Mouse (Mus musculus) heart, adult 2 months (tissue): Measurements from ENCODE around the gene Acot8. TPM values are rescaled to one million over a fixed set of nuclear protein-coding genes. Genes with fewer than 3 reads are reported as not detected.
A peak's percentile ranks its signal among the peaks of the same experiment; 100 is the strongest.

Experiments used
- DNase-seq, 2 experiments: peaks; one replicate each; pipeline ENCODE4 v3.0.0; 2021
- H3K27ac ChIP-seq: fragments of 200-600 bp; 2 replicates; pipeline ENCODE4 v1.8.1; 2022
- H3K27me3 ChIP-seq: fragments of 200-500 bp; 2 replicates; pipeline ENCODE4 v1.6.1; 2012; ENCODE audit warnings: mild to moderate bottlenecking, low read length, inconsistent platforms, mixed read lengths; ENCODE audit not compliant: control insufficient read depth, insufficient read depth
- H3K36me3 ChIP-seq: fragments of 200-500 bp; 2 replicates; pipeline ENCODE4 v1.6.1; 2012; ENCODE audit warnings: low read length, inconsistent platforms; ENCODE audit not compliant: control insufficient read depth, insufficient read depth
- H3K4me1 ChIP-seq: fragments of 200-500 bp; 2 replicates; pipeline ENCODE4 v1.6.1; 2011; ENCODE audit warnings: low read length; ENCODE audit not compliant: control insufficient read depth, insufficient read depth
- H3K4me3 ChIP-seq: fragments of 200-600 bp; 2 replicates; pipeline ENCODE4 v1.8.1; 2022
- H3K79me2 ChIP-seq: fragments of 200-500 bp; replicated peaks from 2 replicates; pipeline ENCODE4 v1.6.1; 2012; ENCODE audit warnings: mild to moderate bottlenecking, inconsistent platforms, low read length, moderate library complexity, mixed read lengths; ENCODE audit not compliant: control insufficient read depth, insufficient read depth
- H3K9ac ChIP-seq: fragments of 200-500 bp; 2 replicates; pipeline ENCODE4 v1.6.1; 2012; ENCODE audit warnings: low read depth, mild to moderate bottlenecking, control low read depth, inconsistent platforms, low read length, mixed read lengths
- CTCF ChIP-seq: fragments of 200-600 bp; IDR thresholded peaks from 2 replicates; pipeline ENCODE4 v1.8.1; 2022; ENCODE audit warnings: antibody characterized with exemption, mild to moderate bottlenecking, moderate library complexity
- EP300 ChIP-seq: fragments of 200-500 bp; IDR thresholded peaks from 2 replicates; pipeline ENCODE4 v1.6.1; 2011; ENCODE audit warnings: low read depth, low read length, control low read depth; ENCODE audit not compliant: insufficient read depth
- POLR2A ChIP-seq: fragments of 200-500 bp; IDR thresholded peaks from 2 replicates; pipeline ENCODE4 v1.6.1; 2011; ENCODE audit warnings: mild to moderate bottlenecking, low read depth, low read length, control low read depth; ENCODE audit not compliant: insufficient read depth
- WGBS: fragments of 180-500 bp; shearing (Covaris S2); methylation state at CpG from one replicate; pipeline ENCODE4 v1.1.7; 2018; 5-methylcytosine and 5-hydroxymethylcytosine counted together
- intact Hi-C: fragments of 180-260 bp; cut with DNase I; formaldehyde crosslinking; loops from one replicate; pipeline ENCODE4 v1.15.1; 2025
- polyA plus RNA-seq: library from polyadenylated mRNA; depleted of rRNA; stranded (reverse); fragments of >200 nt; gene quantifications from 2 replicates; pipeline ENCODE4 v1.2.3, GENCODE M21; 2012
- total RNA-seq, 2 experiments: library from RNA; stranded (reverse); gene quantifications; 2 replicates each; pipeline ENCODE4 v1.2.3; 2021

Gene Acot8
- total and polyA plus RNA-seq, 3 experiments: 13.3 to 19.1 (median 14.0) TPM

DNA sequence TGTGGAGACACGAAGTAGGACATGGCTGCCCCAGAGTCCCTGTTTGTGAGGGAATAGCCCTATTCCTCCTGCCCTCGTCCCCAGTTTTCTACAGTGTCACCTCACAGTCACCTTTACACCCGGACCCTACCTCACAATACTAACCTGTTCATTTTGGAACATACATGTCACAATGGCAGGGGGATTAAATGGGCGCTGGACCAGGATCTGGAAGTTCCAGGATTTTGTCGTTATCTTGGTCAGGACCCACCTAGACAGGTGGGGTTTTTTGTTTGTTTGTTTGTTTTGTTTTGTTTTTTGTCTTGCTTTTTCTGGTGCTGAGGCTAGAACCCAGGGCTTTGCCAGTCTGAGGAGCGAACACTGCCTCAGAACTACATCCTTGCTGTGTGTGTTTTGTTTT, 23.8 kb upstream of the Acot8 start, which contains the start of gene Spata25:
Spata25 (minus strand) TSS at position 101 of the 400 bp plus-strand sequence.
- no peak within 1 kb of the TSS for H3K4me3 ChIP-seq
- intact Hi-C loops: no loop called here
- 87% methylated on average over 6 of the region's 6 CpGs for WGBS

DNA sequence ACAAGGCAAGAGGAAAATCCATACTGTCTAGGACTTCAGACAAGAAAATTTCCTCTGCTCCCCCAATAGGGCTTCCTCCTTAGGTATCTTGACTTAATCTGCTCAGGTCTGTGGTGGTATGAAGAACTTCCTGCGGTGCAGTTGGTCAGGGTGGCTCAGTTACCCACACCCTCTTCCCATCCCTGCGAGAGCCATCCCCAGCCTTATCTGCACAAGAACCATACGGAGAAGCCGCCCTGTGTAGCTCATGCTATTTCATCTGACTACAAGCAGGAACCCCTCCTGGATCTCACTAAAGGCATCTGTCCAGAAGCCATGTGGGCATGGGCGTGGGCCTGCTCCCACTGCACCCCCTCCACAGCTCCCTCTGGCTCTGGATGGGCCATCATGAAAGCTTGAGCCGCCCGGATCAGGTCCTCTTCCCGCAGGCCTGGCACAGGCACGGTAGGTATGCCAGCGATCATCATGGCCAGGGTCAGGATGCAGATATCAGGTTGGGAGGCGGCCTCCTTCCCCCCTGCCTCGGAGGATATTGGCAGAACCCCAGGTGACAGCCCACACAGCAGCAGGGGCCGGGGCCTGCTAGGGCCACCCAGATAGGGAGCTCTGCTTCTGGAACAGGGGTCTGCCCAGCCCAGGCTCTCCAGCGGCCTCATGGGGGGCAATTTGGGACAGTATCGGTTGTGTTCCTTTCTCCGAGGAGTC, 22.6 kb upstream of the Acot8 start:
- Histone ChIP-seq H3K4me1 (no peaks in the 10 kb centered on the region; the same call in 1 of the 2 replicates), H3K4me3 (no peak overlapping the region), H3K36me3 (no peaks in the 10 kb centered on the region), H3K79me2 (no peaks in the 10 kb centered on the region), H3K27ac (no peak overlapping the region), H3K27me3 (no peaks in the 10 kb centered on the region), H3K9ac (no peak overlapping the region)
- intact Hi-C loops: no loop called here
- DNase-seq: no peak
- 74% methylated on average over 16 of the region's 16 CpGs for WGBS
- TF ChIP-seq EP300 (no peak), POLR2A (no peak), CTCF (no peak)

More for the DNA sequence above, 23.8 kb upstream of the Acot8 start, which contains the start of gene Spata25:
- Histone ChIP-seq H3K9ac (no peak within 1 kb of the TSS), H3K27me3 (no peaks in the 10 kb centered on the region), H3K79me2 (no peaks in the 10 kb centered on the region), H3K36me3 (no peaks in the 10 kb centered on the region), H3K4me1 (peaks cover 1% of the 10 kb centered on the region; the same call in 1 of the 2 replicates), H3K27ac (no peak within 1 kb of the TSS)
- TF ChIP-seq POLR2A (no peak), CTCF (no peak), EP300 (no peak)
- DNase-seq: no peak

DNA sequence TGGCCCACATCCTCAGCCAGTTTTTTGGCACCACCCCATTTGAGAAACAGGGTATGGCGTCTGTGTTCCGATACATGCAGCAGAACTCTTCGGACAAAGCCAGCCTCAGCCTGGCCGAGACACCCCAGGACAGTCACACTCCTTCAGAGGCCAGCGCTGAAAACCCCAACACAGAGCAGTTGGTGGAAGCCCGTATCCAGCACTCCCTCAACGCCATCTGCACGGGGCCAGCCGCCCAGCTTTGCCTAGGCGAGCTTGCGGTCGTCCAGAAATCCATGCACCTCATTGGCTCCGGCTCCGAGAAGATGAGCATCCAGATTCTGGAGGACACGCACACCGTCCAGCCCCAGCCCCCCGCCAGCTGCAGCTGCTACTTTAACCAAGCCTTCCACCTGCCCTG, 20.8 kb upstream of the Acot8 start:
- no peak for DNase-seq
- Histone ChIP-seq H3K4me3 (no peak overlapping the region), H3K4me1 (no peaks in the 10 kb centered on the region; the same call in 1 of the 2 replicates), H3K36me3 (no peaks in the 10 kb centered on the region), H3K27ac (no peak overlapping the region), H3K79me2 (no peaks in the 10 kb centered on the region), H3K27me3 (no peaks in the 10 kb centered on the region), H3K9ac (no peak overlapping the region)
- WGBS: 96% methylated on average over 17 of the region's 17 CpGs
- TF ChIP-seq CTCF (no peak), POLR2A (no peak), EP300 (no peak)
- intact Hi-C loops: no loop called here

DNA sequence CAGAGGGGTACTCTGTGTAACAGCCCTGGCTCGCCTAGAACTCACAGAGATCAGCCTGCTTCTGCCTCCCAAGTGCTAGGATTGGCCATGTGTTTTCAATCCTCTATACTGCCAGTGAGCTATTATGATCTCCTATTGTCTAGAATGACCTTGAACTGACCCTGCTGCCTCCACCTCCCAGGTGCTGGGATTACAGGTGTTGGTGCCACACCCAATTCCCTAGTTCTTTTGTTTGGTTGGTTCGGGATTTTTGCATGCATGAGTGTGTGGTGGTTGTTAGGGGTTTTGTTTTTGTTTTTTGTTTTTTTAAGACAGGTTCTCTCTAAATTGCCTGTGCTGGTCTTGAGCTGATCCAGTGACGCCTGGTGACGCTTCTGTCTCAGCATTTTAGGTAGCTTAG, 19.3 kb upstream of the Acot8 start:
- Histone ChIP-seq H3K36me3 (no peaks in the 10 kb centered on the region), H3K27me3 (no peaks in the 10 kb centered on the region), H3K9ac (no peak overlapping the region), H3K79me2 (no peaks in the 10 kb centered on the region), H3K4me3 (no peak overlapping the region), H3K27ac (no peak overlapping the region), H3K4me1 (no peaks in the 10 kb centered on the region; the same call in 1 of the 2 replicates)
- no peak for TF ChIP-seq EP300
- no peak for TF ChIP-seq CTCF
- TF ChIP-seq POLR2A: no peak
- intact Hi-C loops: loop anchor here (2.0 kb wide), 1 partner anchor 19 kb away; the partner anchor contains the start of genes Acot8 and Zswim3
- WGBS: 88% methylated on average over 4 of the region's 4 CpGs
- DNase-seq: no peak

DNA sequence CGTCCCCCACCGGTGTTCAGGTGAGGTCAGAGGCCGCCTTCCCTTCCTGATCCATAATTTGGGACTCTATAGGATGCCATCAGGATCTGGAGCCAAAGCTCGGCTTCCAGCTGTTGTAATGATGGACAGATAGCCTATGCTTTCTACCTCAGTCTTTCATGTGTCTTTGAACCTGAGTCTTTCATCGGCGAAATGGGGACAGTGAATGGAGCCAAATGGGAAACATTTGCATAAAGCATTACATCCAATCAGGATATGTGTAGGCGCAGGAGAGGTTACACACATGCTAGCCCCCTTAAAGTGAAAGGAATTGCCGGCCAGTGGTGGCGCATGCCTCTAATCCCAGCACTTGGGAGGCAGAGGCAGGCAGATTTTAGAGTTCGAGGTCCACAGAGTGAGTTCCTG, 18.5 kb upstream of the Acot8 start:
- Histone ChIP-seq H3K4me3 (peak overlapping the region; percentile 61), H3K36me3 (no peaks in the 10 kb centered on the region), H3K79me2 (no peaks in the 10 kb centered on the region), H3K27me3 (no peaks in the 10 kb centered on the region), H3K27ac (peak overlapping the region; percentile 80), H3K9ac (peak overlapping the region; percentile 90), H3K4me1 (no peaks in the 10 kb centered on the region; the same call in 1 of the 2 replicates)
- DNase-seq: no peak
- TF ChIP-seq POLR2A: no peak; the same call in 1 of the 2 replicates
- TF ChIP-seq CTCF: peak; percentile 24; the same call in 1 of the 2 replicates
- intact Hi-C loops: loop anchor here (2.0 kb wide), 1 partner anchor 18 kb away; the partner anchor contains the start of genes Acot8 and Zswim3
- WGBS: under 1% methylated on average over 10 of the region's 10 CpGs

DNA sequence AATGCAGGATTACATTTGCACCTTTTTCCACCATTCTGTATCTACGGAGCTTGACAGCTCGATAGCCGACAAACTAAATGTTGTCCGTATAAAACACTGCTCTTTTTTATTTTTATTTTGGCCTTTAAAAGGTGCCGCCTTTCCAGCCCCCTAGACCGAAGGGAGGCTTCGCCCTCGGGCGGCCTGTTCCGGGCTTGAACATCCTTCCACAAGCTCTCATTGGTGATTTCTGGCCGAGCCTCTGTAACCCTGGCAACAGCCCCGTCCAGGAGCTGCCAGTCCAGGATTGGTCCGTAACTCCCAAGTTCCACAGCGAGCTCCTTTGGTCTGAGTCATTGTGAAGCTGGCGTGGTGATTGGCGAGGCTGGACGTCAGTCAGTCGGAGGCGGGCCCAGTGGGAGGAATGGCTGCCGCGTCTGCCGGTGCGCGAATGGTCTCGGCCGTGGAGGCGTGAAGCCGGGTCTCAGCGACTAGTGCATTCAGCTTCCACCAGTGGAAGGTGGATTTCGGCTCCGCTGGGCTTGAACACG, 18.0 kb upstream of the Acot8 start, which contains the start of gene Zswim1:
Zswim1 (plus strand) TSS at position 51 of the 530 bp plus-strand sequence.
- Histone ChIP-seq H3K27me3 (no peaks in the 10 kb centered on the region), H3K4me3 (peak within 1 kb of the TSS; percentile 61), H3K9ac (peak within 1 kb of the TSS; percentile 90), H3K79me2 (no peaks in the 10 kb centered on the region), H3K36me3 (no peaks in the 10 kb centered on the region), H3K4me1 (no peaks in the 10 kb centered on the region; the same call in 1 of the 2 replicates), H3K27ac (peak within 1 kb of the TSS; percentile 80)
- TF ChIP-seq EP300 (no peak), CTCF (peak; percentile 14; the same call in 1 of the 2 replicates), POLR2A (peak; percentile 84)
- intact Hi-C loops: loop anchor here (2.0 kb wide), 1 partner anchor 18 kb away; the partner anchor contains the start of genes Acot8 and Zswim3
- DNase-seq: peak; percentile 99 to 100
- WGBS: 1% methylated on average over 32 of the region's 32 CpGs
